Mouse (Mus musculus) heart, adult 11 months (tissue): ENCODE results near the gene Baiap3.

Experiments used
- DNase-seq: peaks from one replicate; pipeline ENCODE4 v3.0.0; 2022

Gene Baiap3

GRCm38 (mm10) chr17:25202401-25202800 is 53.8 kb downstream of the Baiap3 start:
- DNase-seq, result no peak
